Mouse (Mus musculus) liver, postnatal 0 days (tissue): Measurements from ENCODE around the gene Lrrc4. TPM values are rescaled to one million over a fixed set of nuclear protein-coding genes. Genes with fewer than 3 reads are reported as not detected.

Experiments used
- ATAC-seq: fragments of 200-750 bp; cut with Nextera tagmentation; 2 replicates; pipeline ENCODE4 v1.8.0; 2017; ENCODE audit warnings: mild to moderate bottlenecking, moderate library complexity
- DNase-seq: peaks from one replicate; pipeline ENCODE4 v3.0.0-alpha.2; 2016
- H3K27ac ChIP-seq: fragments of 300-500 bp; sonication (generic); 2 replicates; pipeline ENCODE4 v1.5.1; 2014; ENCODE audit warnings: antibody characterized with exemption, moderate library complexity, mild to moderate bottlenecking, low read depth
- H3K27me3 ChIP-seq: fragments of 300-500 bp; sonication (generic); 2 replicates; pipeline ENCODE4 v1.6.1; 2014; ENCODE audit warnings: low read length, control low read depth, mixed read lengths; ENCODE audit not compliant: insufficient read depth
- H3K36me3 ChIP-seq: fragments of 300-500 bp; sonication (generic); replicated peaks from 2 replicates; pipeline ENCODE4 v1.6.1; 2014; ENCODE audit warnings: mild to moderate bottlenecking, control low read depth, low read length, moderate library complexity, mixed read lengths; ENCODE audit not compliant: insufficient read depth
- H3K4me1 ChIP-seq: fragments of 300-500 bp; sonication (generic); 2 replicates; pipeline ENCODE4 v1.6.1; 2014; ENCODE audit warnings: antibody characterized with exemption, mild to moderate bottlenecking, control low read depth; ENCODE audit not compliant: insufficient read depth
- H3K4me2 ChIP-seq: fragments of 300-500 bp; sonication (generic); 2 replicates; pipeline ENCODE4 v1.6.1; 2014; ENCODE audit warnings: low read depth, mild to moderate bottlenecking, low read length, moderate library complexity, mixed read lengths
- H3K4me3 ChIP-seq: fragments of 300-500 bp; sonication (generic); 2 replicates; pipeline ENCODE4 v1.5.1; 2014; ENCODE audit warnings: low read depth, low read length
- H3K9ac ChIP-seq: fragments of 300-500 bp; sonication (generic); replicated peaks from 2 replicates; pipeline ENCODE4 v1.6.1; 2014; ENCODE audit warnings: mild to moderate bottlenecking, moderate library complexity
- H3K9me3 ChIP-seq: fragments of 300-500 bp; sonication (generic); 2 replicates; pipeline ENCODE4 v1.6.1; 2016; ENCODE audit warnings: mild to moderate bottlenecking, control low read depth, low read length, mixed read lengths
- CTCF ChIP-seq: sonication (generic); IDR thresholded peaks from 2 replicates; pipeline ENCODE4 v1.5.1; 2016; ENCODE audit warnings: antibody characterized with exemption, low read depth
- EP300 ChIP-seq: IDR thresholded peaks from 2 replicates; pipeline ENCODE4 v1.6.1; 2016; ENCODE audit warnings: antibody characterized with exemption, low read depth, mild to moderate bottlenecking
- WGBS: fragments of 180-500 bp; shearing (Covaris S2); extraction: QIAGEN DNeasy Blood & Tissue Kit; methylation state at CpG from one replicate; pipeline ENCODE4 v1.1.7; 2014; ENCODE audit not compliant: insufficient replicate concordance; 5-methylcytosine and 5-hydroxymethylcytosine counted together
- polyA plus RNA-seq: library from polyadenylated mRNA; unstranded; fragments of >200 nt; fragmentation: Nextera tagmentation; extraction: Ambion mirVana; gene quantifications from 2 replicates; pipeline ENCODE4 v1.2.1, GENCODE M21; 2015

The Lrrc4 gene
- polyA plus RNA-seq, 1 experiment from 2014 or later, result 0.08 TPM

- no peak overlapping the region for H3K4me2 ChIP-seq
- H3K4me1 ChIP-seq, result no peaks in the 10 kb centered on the region
- no peak overlapping the region for H3K27ac ChIP-seq
- peaks cover 4% of the 10 kb centered on the region for H3K36me3 ChIP-seq
- ATAC-seq, result no peak
- DNase-seq, result no peak
- no peak for TF ChIP-seq CTCF
- no peak overlapping the region for H3K9ac ChIP-seq
- no peaks in the 10 kb centered on the region for H3K9me3 ChIP-seq
- 83% methylated on average over 5 of the region's 5 CpGs for WGBS
- H3K4me3 ChIP-seq, result no peak overlapping the region
- no peaks in the 10 kb centered on the region for H3K27me3 ChIP-seq
Measured at GRCm38 (mm10) chr6:28874759-28875158, 43.2 kb upstream of the Lrrc4 start.

- DNase-seq, result no peak
- 87% methylated on average over 11 of the region's 11 CpGs for WGBS
- H3K4me1 ChIP-seq, result no peaks in the 10 kb centered on the region
- no peak for ATAC-seq
- H3K9me3 ChIP-seq, result no peaks in the 10 kb centered on the region
- peaks cover 4% of the 10 kb centered on the region for H3K36me3 ChIP-seq
- no peak overlapping the region for H3K4me2 ChIP-seq
- no peak overlapping the region for H3K9ac ChIP-seq
- no peak overlapping the region for H3K27ac ChIP-seq
- H3K27me3 ChIP-seq, result no peaks in the 10 kb centered on the region
- no peak overlapping the region for H3K4me3 ChIP-seq
- no peak for TF ChIP-seq CTCF
- TF ChIP-seq EP300, result no peak
Measured at GRCm38 (mm10) chr6:28874053-28874452, 42.5 kb upstream of the Lrrc4 start.

GRCm38 (mm10) chr6:28872421-28872795, 40.9 kb upstream of the Lrrc4 start:
- ATAC-seq (no peak), DNase-seq (no peak)
- 74% methylated on average over 3 of the region's 3 CpGs for WGBS

GRCm38 (mm10) chr6:28871725-28872420, 40.3 kb upstream of the Lrrc4 start:
- no peak for TF ChIP-seq EP300
- TF ChIP-seq CTCF, result no peak
- DNase-seq, result no peak
- Histone ChIP-seq H3K36me3 (peaks cover 4% of the 10 kb centered on the region), H3K9ac (no peak overlapping the region), H3K4me2 (no peak overlapping the region), H3K27me3 (no peaks in the 10 kb centered on the region), H3K4me1 (no peaks in the 10 kb centered on the region), H3K27ac (no peak overlapping the region), H3K4me3 (no peak overlapping the region), H3K9me3 (no peaks in the 10 kb centered on the region)
- ATAC-seq, result no peak
- WGBS, result 60% methylated on average over 5 of the region's 5 CpGs

More at GRCm38 (mm10) chr6:28872421-28872795, 40.9 kb upstream of the Lrrc4 start:
- H3K9me3 ChIP-seq, result no peaks in the 10 kb centered on the region
- no peak overlapping the region for H3K9ac ChIP-seq
- H3K27ac ChIP-seq, result no peak overlapping the region
- TF ChIP-seq CTCF (no peak), EP300 (no peak)
- no peak overlapping the region for H3K4me3 ChIP-seq
- H3K27me3 ChIP-seq, result no peaks in the 10 kb centered on the region
- H3K4me2 ChIP-seq, result no peak overlapping the region
- no peaks in the 10 kb centered on the region for H3K4me1 ChIP-seq
- H3K36me3 ChIP-seq, result peaks cover 4% of the 10 kb centered on the region

- H3K4me1 ChIP-seq, result no peaks in the 10 kb centered on the region
- H3K36me3 ChIP-seq, result no peaks in the 10 kb centered on the region
- H3K9me3 ChIP-seq, result no peaks in the 10 kb centered on the region
- DNase-seq (no peak), ATAC-seq (no peak)
- WGBS, result 52% methylated on average over 2 of the region's 2 CpGs
- TF ChIP-seq EP300 (no peak), CTCF (no peak)
- no peaks in the 10 kb centered on the region for H3K27me3 ChIP-seq
- H3K4me3 ChIP-seq, result no peak overlapping the region
- no peak overlapping the region for H3K4me2 ChIP-seq
- no peak overlapping the region for H3K9ac ChIP-seq
- no peak overlapping the region for H3K27ac ChIP-seq
Measured at GRCm38 (mm10) chr6:28867516-28868251, 36.1 kb upstream of the Lrrc4 start.

- TF ChIP-seq CTCF (no peak), EP300 (no peak)
- ATAC-seq, result no peak
- no peak overlapping the region for H3K4me3 ChIP-seq
- H3K4me2 ChIP-seq, result no peak overlapping the region
- no peak overlapping the region for H3K27ac ChIP-seq
- whole genome bisulfite sequencing, result 90% methylated on average over 3 of the region's 3 CpGs
- no peaks in the 10 kb centered on the region for H3K9me3 ChIP-seq
- H3K4me1 ChIP-seq, result no peaks in the 10 kb centered on the region
- H3K9ac ChIP-seq, result no peak overlapping the region
- no peaks in the 10 kb centered on the region for H3K36me3 ChIP-seq
- H3K27me3 ChIP-seq, result no peaks in the 10 kb centered on the region
- no peak for DNase-seq
Measured at GRCm38 (mm10) chr6:28866206-28866605, 34.7 kb upstream of the Lrrc4 start.
